Mouse (Mus musculus): ENCODE results near the gene Dohh.

DNA sequence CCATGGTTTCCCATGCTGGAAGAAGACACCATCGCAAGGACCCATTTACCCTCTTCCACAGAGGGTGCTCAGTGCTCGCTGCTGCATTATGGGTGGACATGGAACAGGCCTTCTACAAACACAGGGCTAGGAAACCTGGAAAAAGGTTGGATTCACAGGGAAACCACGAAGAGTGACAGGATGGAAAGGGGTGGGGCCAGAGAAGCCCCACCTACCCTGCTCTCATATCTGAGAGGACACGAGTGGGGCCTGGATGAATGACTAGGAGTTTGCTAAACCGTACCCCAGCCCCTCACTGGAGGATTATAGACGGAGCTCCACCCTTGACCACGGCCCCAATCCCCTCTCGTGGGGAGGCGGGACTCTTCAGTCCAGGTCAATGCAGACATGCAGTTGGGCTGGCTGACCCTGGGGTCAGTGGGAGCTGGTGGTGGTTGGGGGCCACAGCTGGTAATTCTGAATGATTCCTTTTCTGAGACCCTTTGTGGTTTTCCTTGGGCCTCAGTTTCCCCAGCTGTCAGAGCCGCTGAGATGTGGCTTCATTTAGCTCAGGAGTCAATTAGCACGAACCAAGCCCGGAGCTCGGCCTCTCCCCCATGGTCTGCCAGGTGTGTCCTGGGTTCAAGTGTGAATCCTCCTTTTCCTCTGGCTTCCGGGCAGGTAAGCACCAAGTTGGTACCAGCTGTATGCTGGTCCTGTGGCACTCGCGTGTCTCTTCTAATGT lies 28.5 kb downstream of the Dohh start:
- TF ChIP-seq CTCF (IDR thresholded peaks at IDR 0.05; ENCODE audit: control insufficient read depth, insufficient read depth, low read length) (no peak), POLR2A (IDR thresholded peaks at IDR 0.05; ENCODE audit: borderline replicate concordance, control insufficient read depth, low read depth, low read length) (no peak)

Data from bone marrow, adult 2 months (tissue).